Mouse (Mus musculus): ENCODE measurements around the gene Ubr3. TPM values are rescaled to one million over a fixed set of nuclear protein-coding genes. Genes with fewer than 3 reads are reported as not detected.

The Ubr3 gene
- total RNA-seq, 2 experiments from 2014 or later, result 193 to 217 TPM

- intact Hi-C loops (cut with DNase I), result no loop called here
- no peak overlapping the region for H3K27ac ChIP-seq
- no peak overlapping the region for H3K4me3 ChIP-seq
- TF ChIP-seq CTCF (IDR thresholded peaks at IDR 0.05), result no peak
- DNase-seq, result no peak
These were observed 163.6 kb downstream of the Ubr3 start for GRCm38 (mm10) chr2:70060359-70061345.

DNA sequence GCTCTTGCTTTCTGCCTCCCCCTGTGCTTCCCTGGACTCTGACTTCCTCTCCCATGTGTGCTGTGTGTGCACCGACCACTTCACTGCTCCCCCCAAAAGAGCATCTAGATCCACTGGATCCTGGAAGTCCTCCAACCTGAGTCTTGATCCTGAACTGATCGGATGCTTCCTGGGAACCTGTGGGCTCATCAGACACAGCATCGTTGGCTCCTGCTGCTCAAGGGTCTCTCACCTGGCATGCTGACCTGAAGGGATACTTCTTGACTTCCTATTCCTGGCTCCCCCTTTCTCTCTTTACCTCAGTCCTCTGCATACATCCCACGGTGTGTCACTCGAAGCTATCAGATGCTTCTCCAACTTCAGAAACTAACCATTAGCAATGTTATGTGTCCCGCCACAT lies 168.1 kb downstream of the Ubr3 start:
- no peak overlapping the region for H3K4me3 ChIP-seq
- intact Hi-C loops (cut with DNase I), result no loop called here

GRCm38 (mm10) chr2:70065729-70066300 lies 168.8 kb downstream of the Ubr3 start:
- no peak overlapping the region for H3K27ac ChIP-seq
- no peak for TF ChIP-seq CTCF (IDR thresholded peaks at IDR 0.05)
- intact Hi-C loops (cut with DNase I), result no loop called here
- H3K4me3 ChIP-seq, result no peak overlapping the region
- DNase-seq, result no peak

More for the DNA sequence above, 168.1 kb downstream of the Ubr3 start:
- no peak for DNase-seq
- no peak overlapping the region for H3K27ac ChIP-seq
- TF ChIP-seq CTCF (IDR thresholded peaks at IDR 0.05), result no peak

- TF ChIP-seq CTCF (IDR thresholded peaks at IDR 0.05), result no peak
- DNase-seq, result no peak
- intact Hi-C loops (cut with DNase I), result no loop called here
- Histone ChIP-seq H3K27ac (no peak overlapping the region), H3K4me3 (no peak overlapping the region)
These were observed 169.4 kb downstream of the Ubr3 start for GRCm38 (mm10) chr2:70066338-70067022.

GRCm38 (mm10) chr2:70069861-70070260 lies 172.8 kb downstream of the Ubr3 start:
- Histone ChIP-seq H3K27ac (no peak overlapping the region), H3K4me3 (no peak overlapping the region)
- intact Hi-C loops (cut with DNase I), result no loop called here
- TF ChIP-seq CTCF (IDR thresholded peaks at IDR 0.05), result no peak
- no peak for DNase-seq

Other genes with a start within 250 kb of the Ubr3 start
- gene Klhl41, start 227.1 kb upstream of the Ubr3 start, total RNA-seq (2021), result 100 to 1,000 TPM; 511 to 652 TPM
- 10 to 100 TPM; 15.2 to 20.3 TPM for gene Fastkd1, start 183.7 kb upstream of the Ubr3 start, total RNA-seq (2021)
- gene Ppig, start 174.7 kb upstream of the Ubr3 start, total RNA-seq (2021), result 10 to 100 TPM; 31.8 to 35.3 TPM
- gene Ccdc173, start 107.7 kb upstream of the Ubr3 start, total RNA-seq (2021), result under 1 TPM; 0.38 to 0.56 TPM
- gene Phospho2, start 107.6 kb upstream of the Ubr3 start, total RNA-seq (2021), result 10 to 100 TPM; 18.9 to 20.6 TPM
- 10 to 100 TPM; 13.4 to 15.6 TPM for gene Klhl23, start 75.3 kb upstream of the Ubr3 start, total RNA-seq (2021)
- 10 to 100 TPM; 56.1 to 59.5 TPM for gene Ssb, start 35.7 kb upstream of the Ubr3 start, total RNA-seq (2021)
- gene Mettl5, start 11.6 kb upstream of the Ubr3 start, total RNA-seq (2021), result 10 to 100 TPM; 11.1 to 16.0 TPM
- gene Myo3b, start 141.9 kb downstream of the Ubr3 start, total RNA-seq (2021), result not detected